Mouse (Mus musculus) heart, postnatal 14 days (tissue): ENCODE data around the gene Tbce. TPM values are rescaled to one million over a fixed set of nuclear protein-coding genes. Genes with fewer than 3 reads are reported as not detected.
"Not testable (repeated sequence)": the region's sequence is repeated elsewhere in the genome, so short reads cannot be mapped to it uniquely, and the experiment has no call there.

Experiments used
- DNase-seq, 2 experiments: peaks; one replicate each; pipeline ENCODE4 v3.0.0; 2021 to 2022
- intact Hi-C: fragments of 180-260 bp; cut with DNase I; formaldehyde crosslinking; loops from one replicate; pipeline ENCODE4 v1.15.1; 2025
- total RNA-seq, 2 experiments: library from RNA; stranded (reverse); gene quantifications; 2 replicates each; pipeline ENCODE4 v1.2.3; 2021

Tbce gene
- total RNA-seq, 2 experiments from 2014 or later: 20.0 to 20.1 TPM

DNA sequence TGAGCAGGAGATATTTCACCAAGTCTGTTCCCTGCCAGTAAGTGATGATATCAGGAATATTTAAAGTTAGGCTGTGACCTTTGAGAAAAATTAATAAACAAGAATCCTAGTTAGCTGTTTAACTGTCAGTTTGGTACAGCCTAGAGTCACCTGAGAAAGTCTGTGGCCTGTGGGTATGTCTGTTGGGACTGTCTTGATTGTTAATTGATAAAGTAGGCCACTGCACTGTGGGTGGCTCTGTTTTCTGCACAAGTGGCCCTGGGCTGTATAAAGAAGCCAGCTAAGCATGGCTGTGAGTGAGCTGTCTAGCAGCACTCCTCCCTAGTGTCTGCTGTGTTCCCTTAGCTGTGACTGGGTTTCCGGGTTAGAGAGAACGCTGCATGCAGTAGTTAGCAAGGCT lies 50.3 kb downstream of the Tbce start:
- no peak for DNase-seq
- intact Hi-C loops: no loop called here

DNA sequence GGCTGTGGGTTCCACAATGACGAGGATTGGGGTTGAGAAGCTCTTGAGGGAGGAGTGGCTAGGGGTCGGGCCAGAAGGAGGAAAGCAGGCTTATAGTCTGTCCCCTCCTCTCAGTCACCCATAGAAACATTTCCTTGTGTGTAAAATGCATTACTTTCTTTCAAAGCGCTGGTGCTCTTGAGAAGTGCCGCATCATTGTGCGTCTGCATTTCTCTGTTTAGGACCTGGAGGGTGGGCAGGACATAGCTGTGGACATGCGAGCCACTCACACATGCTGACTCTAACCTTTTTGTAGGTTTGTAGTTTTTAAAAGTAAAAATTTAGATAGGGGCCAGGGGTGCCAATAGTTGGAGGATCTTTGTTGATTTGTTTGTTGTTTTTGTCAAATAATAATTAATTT lies 55.9 kb downstream of the Tbce start:
- DNase-seq: no peak
- intact Hi-C loops: no loop called here

DNA sequence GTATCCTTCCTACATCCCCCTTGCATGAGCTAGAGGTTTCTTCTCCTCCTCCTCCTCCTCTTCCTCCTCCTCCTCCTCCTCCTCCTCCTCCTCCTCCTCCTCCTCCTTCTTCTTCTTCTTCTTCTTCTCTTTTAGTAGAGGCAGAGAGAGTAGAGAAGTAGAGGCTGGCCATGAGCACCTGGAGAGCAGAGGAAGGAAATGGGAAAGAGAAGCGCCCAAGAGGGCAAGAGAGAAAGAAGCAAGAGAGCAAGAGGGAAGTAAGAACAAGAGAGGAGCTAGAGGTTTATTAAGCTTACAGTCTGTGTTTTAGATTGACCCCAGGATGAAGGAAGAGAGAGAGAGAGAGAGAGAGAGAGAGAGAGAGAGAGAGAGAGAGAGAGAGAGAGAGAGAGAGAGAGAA lies 57.6 kb downstream of the Tbce start:
- DNase-seq, intact Hi-C loops: not testable (repeated sequence)

DNA sequence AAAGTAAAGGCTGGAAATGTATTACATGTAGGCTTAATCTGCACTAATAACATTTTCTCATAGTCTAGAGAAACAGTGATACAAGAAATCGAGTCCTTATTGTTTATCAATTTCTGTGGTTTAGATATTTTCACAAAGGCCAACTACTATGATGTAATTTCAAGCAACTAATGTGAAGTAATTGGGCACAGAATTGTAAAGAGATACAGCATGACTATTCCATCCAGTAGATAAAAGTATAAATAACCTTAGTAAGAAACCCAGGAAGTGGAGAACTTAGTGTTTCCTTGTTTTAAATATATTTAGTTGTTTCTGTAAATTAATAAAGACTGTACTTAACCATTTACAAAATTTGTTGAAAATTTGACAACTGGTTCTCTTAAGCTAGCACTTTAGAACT lies 69.6 kb downstream of the Tbce start:
- no peak for DNase-seq
- intact Hi-C loops: no loop called here

DNA sequence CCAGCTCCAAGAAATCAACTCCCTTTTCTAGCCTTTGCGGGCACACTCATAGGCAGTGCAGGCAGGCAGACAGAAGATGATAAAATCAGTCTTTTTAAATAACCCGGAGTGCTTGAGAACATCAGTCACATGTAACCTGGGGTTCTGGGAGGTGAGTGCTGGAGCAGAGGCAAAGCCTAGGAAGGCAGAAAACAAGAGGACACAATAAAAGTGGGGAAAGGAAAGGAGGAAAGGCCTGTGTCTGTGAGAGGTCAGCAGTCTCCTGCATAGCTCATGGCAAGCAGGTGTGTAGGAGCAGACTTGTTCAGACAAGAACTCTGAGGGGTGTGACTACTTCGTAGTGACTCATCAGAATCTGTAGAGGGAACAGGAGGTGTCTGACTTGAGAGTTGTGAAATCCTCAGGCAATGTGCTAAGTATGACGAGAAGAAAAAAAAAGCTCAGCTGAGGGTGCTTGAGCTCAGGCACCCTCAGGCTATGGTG lies 70.8 kb downstream of the Tbce start:
- DNase-seq: no peak
- intact Hi-C loops: no loop called here

DNA sequence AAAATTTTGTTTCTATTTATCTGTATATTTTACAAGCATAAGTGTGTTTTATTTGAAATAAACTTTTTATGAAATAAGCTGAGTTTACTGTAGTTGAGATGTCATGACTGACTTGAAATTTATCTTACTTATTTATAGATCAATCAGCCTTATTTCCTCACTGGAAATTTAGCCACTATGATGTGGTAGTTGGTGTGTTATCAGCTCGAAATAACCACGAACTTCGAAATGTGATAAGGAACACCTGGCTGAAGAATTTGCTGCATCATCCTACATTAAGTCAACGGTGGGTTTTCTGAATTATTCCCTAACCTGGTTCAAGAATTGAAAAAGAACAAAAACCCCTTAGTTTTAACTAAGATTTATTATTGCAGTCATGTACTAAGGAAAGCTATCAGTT lies 73.3 kb downstream of the Tbce start:
- intact Hi-C loops: no loop called here

DNA sequence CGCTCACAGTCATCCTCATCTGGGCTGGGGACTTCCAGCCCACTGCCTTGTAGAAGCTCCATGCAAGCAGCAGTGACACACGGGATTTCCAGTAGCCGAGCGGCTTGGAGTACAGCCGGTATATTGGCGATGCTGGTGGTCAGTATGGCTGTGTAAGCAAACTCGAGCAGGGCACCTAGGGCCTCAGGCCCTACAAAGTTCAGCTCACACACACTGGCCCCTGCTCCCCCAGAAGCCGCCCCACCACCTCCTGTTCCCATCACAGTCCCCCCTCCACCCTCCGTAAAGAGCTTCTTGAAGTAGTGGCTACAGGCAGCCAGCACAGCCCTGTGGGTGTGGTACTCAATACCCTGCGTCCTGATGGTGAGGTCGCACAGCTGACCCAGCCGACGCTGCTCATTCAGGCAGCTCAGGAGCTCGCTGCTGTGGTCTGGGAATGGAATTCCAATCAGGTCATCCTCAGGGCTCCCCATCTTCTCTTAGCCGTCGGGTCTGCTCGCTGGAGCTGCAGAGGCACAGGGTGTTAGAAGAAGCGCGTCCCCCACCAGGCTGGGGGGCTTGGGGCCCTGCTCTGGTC lies 74.0 kb downstream of the Tbce start:
- intact Hi-C loops: no loop called here

More for the DNA sequence above, 73.3 kb downstream of the Tbce start:
- no peak for DNase-seq

DNA sequence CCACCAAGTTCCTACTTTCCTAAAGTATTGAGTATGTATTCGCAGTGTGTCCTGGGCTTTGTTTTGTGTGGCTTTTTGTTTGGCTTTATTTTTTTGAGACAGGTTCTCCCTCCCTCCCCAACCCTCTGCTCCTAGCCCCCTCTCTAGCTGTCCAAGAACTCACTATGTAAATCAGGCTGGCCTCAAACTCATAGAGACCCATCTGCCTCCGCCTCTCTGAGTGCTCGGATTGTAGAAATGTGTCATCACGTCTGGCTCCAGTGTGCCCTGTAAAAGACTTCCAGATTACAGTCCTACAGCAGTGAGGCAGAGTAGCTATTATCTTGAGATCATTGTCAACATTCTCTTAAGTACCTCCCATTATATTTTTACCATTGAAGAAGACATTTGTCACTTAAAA lies 78.4 kb downstream of the Tbce start:
- intact Hi-C loops: no loop called here
- DNase-seq: no peak

More for the DNA sequence above, 74.0 kb downstream of the Tbce start:
- no peak for DNase-seq

DNA sequence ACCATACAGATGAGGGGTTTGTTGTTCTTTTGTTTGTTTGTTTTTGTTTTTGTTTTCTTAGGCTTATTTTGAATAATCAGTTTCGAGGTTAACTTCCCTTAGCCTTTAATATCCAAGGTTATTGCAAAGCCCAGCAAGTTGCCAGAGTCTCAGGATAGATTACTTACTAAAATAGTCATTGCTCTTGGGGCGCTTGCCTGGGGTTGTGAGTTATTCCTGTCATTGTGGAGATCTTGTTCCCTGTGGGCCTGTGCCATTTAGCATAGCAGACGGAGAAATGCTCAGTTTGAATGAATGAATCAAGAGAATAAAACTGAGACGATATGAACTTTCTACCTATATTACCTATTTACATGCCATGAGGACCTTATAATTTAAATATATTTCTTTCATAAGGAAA lies 79.2 kb downstream of the Tbce start:
- no peak for DNase-seq
- intact Hi-C loops: no loop called here

DNA sequence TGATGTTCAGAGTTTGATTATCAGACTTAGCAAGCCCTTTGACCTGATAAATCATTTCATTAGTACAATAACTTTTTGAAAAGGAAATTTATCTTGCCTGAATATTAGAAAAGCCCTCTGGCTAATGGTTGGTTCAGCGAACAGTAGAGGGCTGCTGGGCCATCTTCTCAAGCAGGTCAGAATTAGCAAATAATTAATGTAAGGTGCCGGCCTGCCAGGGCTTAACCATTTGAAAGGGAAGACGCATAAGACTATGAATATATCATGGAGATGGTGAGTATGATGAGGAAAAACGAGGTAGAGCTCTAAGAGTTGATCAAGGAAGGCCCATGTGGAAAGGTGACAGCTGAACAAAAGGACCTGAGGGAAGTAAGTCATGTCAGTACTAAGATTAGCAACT lies 82.8 kb downstream of the Tbce start:
- no peak for DNase-seq
- intact Hi-C loops: loop anchor here (5.0 kb wide), 1 partner anchor 106 kb away; the partner anchor contains the start of genes Arid4b and Ggps1

DNA sequence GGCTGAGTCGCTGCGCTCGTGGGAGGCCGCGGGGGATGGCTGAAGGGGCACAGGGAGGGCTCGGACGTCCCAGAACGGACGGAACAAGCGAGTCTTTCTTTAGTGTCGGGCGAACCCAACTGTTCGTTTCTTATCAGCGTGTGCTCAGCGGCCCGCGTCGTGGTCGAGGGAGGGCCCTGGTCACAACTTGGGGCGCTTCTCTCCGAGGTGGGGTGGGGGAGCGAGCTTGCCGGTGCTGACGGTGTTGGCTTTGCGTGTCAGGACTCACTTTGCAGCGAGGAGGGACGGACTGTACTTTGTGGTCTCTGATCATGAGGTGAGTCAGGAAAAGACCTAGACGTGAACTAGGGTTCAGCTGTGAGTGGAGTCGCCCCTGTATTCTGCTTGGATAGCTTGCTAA lies 84.5 kb downstream of the Tbce start:
- intact Hi-C loops: loop anchor here (5.0 kb wide), 3 partner anchors 63 to 657 kb away; partner anchors contain the start of genes Arid4b, Ggps1, Mrpl32 and Psma2
- DNase-seq: peak in 1 of 2 experiments; percentile 53

DNA sequence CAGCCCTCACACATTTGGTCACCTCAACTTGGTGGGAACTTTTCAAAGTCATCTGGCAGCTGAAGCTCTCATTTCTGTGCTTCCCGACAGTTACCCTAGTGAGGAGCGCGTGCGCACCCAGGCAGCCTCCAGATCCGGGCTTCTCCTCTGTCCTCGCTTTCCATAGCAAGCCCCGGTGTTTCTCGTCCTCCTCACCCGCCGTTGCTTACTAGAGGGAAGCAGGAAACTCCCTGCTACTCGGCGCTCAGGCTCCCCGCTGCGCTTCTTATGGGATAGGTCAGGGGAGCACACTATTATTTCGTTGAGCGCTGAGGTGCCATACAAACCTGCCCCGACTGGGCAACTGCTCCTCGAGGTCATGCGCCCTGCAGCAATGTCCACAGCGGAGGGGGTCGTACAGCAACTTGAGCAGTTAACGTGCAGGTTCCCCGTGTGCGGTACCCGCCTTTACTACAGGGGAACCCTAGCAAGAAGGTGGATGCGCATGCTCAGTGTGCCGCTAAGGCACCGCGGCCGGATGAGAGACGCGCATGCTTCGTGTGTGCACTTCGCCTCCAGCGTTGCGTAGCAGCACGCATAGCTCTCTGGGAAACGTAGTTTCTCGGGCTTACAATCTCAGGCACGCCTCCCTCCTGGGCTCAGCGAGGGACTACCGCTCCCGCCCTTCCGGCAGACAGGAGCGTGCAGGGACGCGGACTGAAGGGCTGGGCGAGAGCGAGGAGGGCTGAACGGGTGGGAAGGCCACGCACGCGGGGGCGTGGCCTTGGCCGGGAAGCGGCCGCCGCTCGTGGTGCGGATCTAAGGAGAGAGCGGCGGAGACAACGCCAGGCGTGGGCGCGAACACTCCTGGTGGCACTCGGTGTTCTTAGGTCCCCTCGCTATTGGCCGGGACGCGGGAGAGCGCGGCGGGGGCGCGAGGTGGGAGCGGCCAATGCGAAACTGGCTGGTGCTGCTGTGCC lies 85.3 kb downstream of the Tbce start, which contains the start of gene B3galnt2:
TSS of gene B3galnt2 (plus strand) at position 596 of the 959 bp plus-strand sequence.
- intact Hi-C loops: loop anchor here (5.0 kb wide), 2 partner anchors 62 to 658 kb away; partner anchors contain the start of genes Mrpl32 and Psma2
- DNase-seq: peak; percentile 93 to 94

Other genes starting within 250 kb of the Tbce start
- gene B3galnt2, start 85.2 kb downstream of the Tbce start, total RNA-seq: 10 to 100 TPM; 19.3 to 22.7 TPM
- 10 to 100 TPM; 24.8 to 26.5 TPM for gene Arid4b, start 23.6 kb upstream of the Tbce start, total RNA-seq
- gene Ggps1, start 23.9 kb upstream of the Tbce start, total RNA-seq: 10 to 100 TPM; 20.3 to 23.6 TPM